In genomic region chr10:50894170-50894991, GRCm38 (mm10) we compare ENCODE assay signal across 8 mouse cellular contexts. TPM values are rescaled to one million over a fixed set of nuclear protein-coding genes. Genes with fewer than 3 reads are reported as not detected.
A peak's percentile ranks its signal among the peaks of the same experiment; 100 is the strongest.
DNase-seq lines count a peak whose midpoint lies in the region; ATAC-seq and TF ChIP-seq lines count a peak whose summit lies in the region.

TSS of gene Sim1 (plus strand) at chr10:50894754.

- no peaks in the 10 kb centered on the region for H3K36me3 ChIP-seq in spleen, adult 2 months (ENCODE audit: control insufficient read depth, insufficient read depth, low read length)
- H3K36me3 ChIP-seq in lung, embryonic 14.5 days (ENCODE audit: insufficient read depth) = no peaks in the 10 kb centered on the region

- 2% methylated on average over 62 of the region's 62 CpGs for WGBS in spleen, adult 2 months
- WGBS in lung, embryonic 14.5 days = under 1% methylated on average over 59 of the region's 62 CpGs

- H3K4me1 ChIP-seq in spleen, adult 2 months (ENCODE audit: control insufficient read depth, insufficient read depth, insufficient read length) = peaks cover 10% of the 10 kb centered on the region
- peaks cover 4% of the 10 kb centered on the region; the same call in 1 of the 2 replicates for H3K4me1 ChIP-seq in lung, embryonic 14.5 days (ENCODE audit: insufficient read depth)

- intact Hi-C loops in gastrocnemius, postnatal 14 days (cut with DNase I; ENCODE audit: low total_unique reads) = no loop called here

- TF ChIP-seq CTCF in spleen, adult 2 months (IDR thresholded peaks at IDR 0.05; ENCODE audit: extremely low read depth, insufficient read depth, insufficient read length, insufficient replicate concordance) = no peak
- TF ChIP-seq CTCF in lung, embryonic 14.5 days (IDR thresholded peaks at IDR 0.05; ENCODE audit: low read depth) = no peak

- ATAC-seq in lung, embryonic 14.5 days (ENCODE audit: insufficient read depth) = peak; percentile 92
- peak; percentile 17; the same call in 1 of the 2 replicates for ATAC-seq in neutrophil, adult 5-6 weeks (ENCODE audit: extremely low read depth, insufficient number of reproducible peaks, low FRiP score, poor library complexity, severe bottlenecking)

- H3K27me3 ChIP-seq in spleen, adult 2 months (ENCODE audit: control insufficient read depth, insufficient read depth, low read length) = peaks cover 33% of the 10 kb centered on the region
- H3K27me3 ChIP-seq in lung, embryonic 14.5 days (ENCODE audit: insufficient read depth, low read length) = peaks cover 97% of the 10 kb centered on the region

- H3K4me2 ChIP-seq in lung, embryonic 14.5 days = peak within 1 kb of the TSS; percentile 82

- H3K27ac ChIP-seq in spleen, adult 2 months (ENCODE audit: insufficient read depth, low read length) = no peak within 1 kb of the TSS
- H3K27ac ChIP-seq in lung, embryonic 14.5 days (ENCODE audit: low read depth) = no peak within 1 kb of the TSS

- H3K9ac ChIP-seq in lung, embryonic 14.5 days = 0 out of 2 replicates have a peak within 1 kb of the TSS, but pooled peaks have one; percentile 9

- H3K9me3 ChIP-seq in lung, embryonic 14.5 days (ENCODE audit: low read depth, low read length) = no peaks in the 10 kb centered on the region

- no peak for TF ChIP-seq POLR2A in spleen, adult 2 months (IDR thresholded peaks at IDR 0.05; ENCODE audit: low read depth, low read length)

- H3K4me3 ChIP-seq in spleen, adult 2 months (ENCODE audit: extremely low read depth, insufficient read depth, insufficient read length) = peak within 1 kb of the TSS; percentile 3; the same call in 1 of the 2 replicates
- H3K4me3 ChIP-seq in lung, embryonic 14.5 days (ENCODE audit: low read depth, low read length) = peak within 1 kb of the TSS; percentile 44

- DNase-seq in spleen, adult 2 months (ENCODE audit: low read depth in 1 of 2, low spot score in 2 of 2) = no peak
- DNase-seq in spleen, adult 12 weeks (ENCODE audit: low spot score) = no peak
- peak; percentile 20 for DNase-seq in cerebellum, adult 9-11 months
- DNase-seq in gastrocnemius, postnatal 14 days = peak; percentile 61
- peak; percentile 90 for DNase-seq in kidney, adult 11 months
- DNase-seq in lung, embryonic 14.5 days = peak; percentile 92
- no peak for DNase-seq in adipocyte (ENCODE audit: low spot score)

RNA-seq across cellular contexts. Expression of gene Sim1, which starts in this region (rescaled TPM):
- not detected in 2 replicates for polyA plus RNA-seq in spleen, adult 2 months (2012; rRNA removed)
- under 1 TPM; 0.27 to 0.47 TPM for total RNA-seq in gastrocnemius, postnatal 14 days (2021)
- polyA plus RNA-seq in lung, embryonic 14.5 days (2014; fragmentation: Nextera tagmentation; extraction: Ambion mirVana) = 0.04 and 0.05 TPM in 2 replicates
- not detected in 2 replicates for total RNA-seq in neutrophil, adult 5-6 weeks (2017)

Comparison
In these comparisons a context has a peak if more than half of its experiments do, and no peak if none do; other contexts are left out.
1. Peak in DNase-seq in gastrocnemius, postnatal 14 days; RNA of the gene not detected or under 1 TPM.
2. Peak in DNase-seq, ATAC-seq, H3K4me3 ChIP-seq, H3K9ac ChIP-seq and H3K4me2 ChIP-seq in lung, embryonic 14.5 days; RNA of the gene not detected or under 1 TPM.
3. Peak in ATAC-seq in neutrophil, adult 5-6 weeks; RNA of the gene not detected or under 1 TPM.
4. DNase-seq: peak in cerebellum, adult 9-11 months (single experiment) and kidney, adult 11 months (single experiment); none in spleen, adult 2 months (0 of 2), spleen, adult 12 weeks (single experiment) and adipocyte (single experiment).